8 mouse cellular contexts compared by ENCODE assay signal in the genomic region with DNA sequence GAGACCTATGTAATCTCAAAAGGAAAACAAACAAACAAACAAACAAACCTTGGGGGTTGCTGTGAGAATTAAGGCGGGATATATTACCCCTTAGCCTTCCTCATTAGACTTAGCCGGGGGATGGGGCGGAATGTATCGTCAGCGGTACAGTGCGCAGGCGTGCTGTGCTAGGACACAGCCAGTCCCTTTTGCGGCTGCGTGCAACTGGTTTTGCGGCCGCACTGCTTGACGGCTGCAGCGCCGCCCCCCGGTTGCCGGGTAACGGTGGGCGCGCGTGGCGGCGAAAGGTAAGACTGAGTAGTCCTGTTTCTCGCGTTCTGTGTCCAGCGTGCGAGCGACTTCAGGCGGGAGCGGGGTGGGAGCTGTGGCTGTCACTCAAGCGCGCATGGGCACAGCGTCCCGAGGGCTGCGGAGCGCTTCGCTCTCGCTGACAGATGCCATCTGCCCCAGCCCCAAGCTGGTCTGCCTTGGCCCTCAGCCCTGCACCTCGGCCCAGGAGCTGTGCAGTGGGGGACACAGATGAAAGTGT. TPM values are rescaled to one million over a fixed set of nuclear protein-coding genes. Genes with fewer than 3 reads are reported as not detected.
DNase-seq lines count a peak whose midpoint lies in the region; ATAC-seq lines count a peak whose summit lies in the region.

A gene (plus strand): TSS at position 223 of the 529 bp plus-strand sequence.

- H3K4me3 ChIP-seq in hindbrain, embryonic 13.5 days = peak within 1 kb of the TSS; percentile 74

- H3K27me3 ChIP-seq in hindbrain, embryonic 13.5 days = no peaks in the 10 kb centered on the region

- H3K9me3 ChIP-seq in hindbrain, embryonic 13.5 days = no peaks in the 10 kb centered on the region

- under 1% methylated on average over 38 of the region's 38 CpGs for WGBS in hindbrain, embryonic 13.5 days

- peak within 1 kb of the TSS; percentile 74 for H3K4me2 ChIP-seq in hindbrain, embryonic 13.5 days

- peak within 1 kb of the TSS; percentile 85 for H3K9ac ChIP-seq in hindbrain, embryonic 13.5 days

- peak within 1 kb of the TSS; percentile 92 for H3K27ac ChIP-seq in hindbrain, embryonic 13.5 days

- peak; percentile 99 for DNase-seq in NIH3T3 (ENCODE audit: low read depth)
- DNase-seq in cerebellum, postnatal 10 days = peak; percentile 98 to 99
- peak; percentile 95 to 96 for DNase-seq in frontal cortex, postnatal 14 days (ENCODE audit: low spot score in 2 of 2)
- peak; percentile 93 to 94 for DNase-seq in layer of hippocampus, postnatal 25 days (ENCODE audit: extremely low spot score in 1 of 2, low spot score in 1 of 2)
- DNase-seq in lung, postnatal 25 days (ENCODE audit: low spot score) = peak; percentile 96
- peak; percentile 97 for DNase-seq in retina, embryonic 14.5 days (ENCODE audit: low spot score)
- peak; percentile 98 for DNase-seq in thymus, postnatal 4 days

- peak; percentile 96 for ATAC-seq in hindbrain, embryonic 13.5 days (ENCODE audit: low FRiP score)

- H3K4me1 ChIP-seq in hindbrain, embryonic 13.5 days (replicated peaks) = peaks cover 15% of the 10 kb centered on the region

- peaks cover 17% of the 10 kb centered on the region for H3K36me3 ChIP-seq in hindbrain, embryonic 13.5 days

RNA-seq across cellular contexts. Expression of the gene that starts here (rescaled TPM):
- 30.1 and 33.4 TPM in 2 replicates for polyA plus RNA-seq in hindbrain, embryonic 13.5 days (2015; fragmentation: Nextera tagmentation; extraction: Ambion mirVana)
- total RNA-seq in layer of hippocampus, postnatal 25 days (2021) = 10 to 100 TPM; 24.8 to 25.5 TPM

Comparison
In these comparisons a context has a peak if more than half of its experiments do, and no peak if none do; other contexts are left out.
1. Peak in every context shown above with its lines: DNase-seq, ATAC-seq, H3K4me3 ChIP-seq and H3K27ac ChIP-seq.